Mouse (Mus musculus) splenic B cell, adult 2 months (primary cell): ENCODE measurements around the gene Rab7b.

Experiments
- DNase-seq: peaks from one replicate; pipeline ENCODE4 v3.0.0-alpha.2; 2011; ENCODE audit warnings: low read depth, low spot score
- H3K27me3 ChIP-seq: 2 replicates; pipeline ENCODE4 v1.6.1; 2012; ENCODE audit warnings: mild to moderate bottlenecking, low read length, moderate library complexity, mixed read lengths; ENCODE audit not compliant: control insufficient read depth, poor library complexity, insufficient read depth, severe bottlenecking
- H3K36me3 ChIP-seq: 2 replicates; pipeline ENCODE4 v1.6.1; 2012; ENCODE audit warnings: mild to moderate bottlenecking, low read length, moderate library complexity, mixed read lengths; ENCODE audit not compliant: control insufficient read depth, poor library complexity, insufficient read depth, severe bottlenecking

The Rab7b gene

GRCm38 (mm10) chr1:131761079-131761831 lies 72.8 kb downstream of the Rab7b start:
- no peaks in the 10 kb centered on the region for H3K27me3 ChIP-seq
- H3K36me3 ChIP-seq: no peaks in the 10 kb centered on the region
- no peak for DNase-seq

- no peaks in the 10 kb centered on the region for H3K36me3 ChIP-seq
- H3K27me3 ChIP-seq: no peaks in the 10 kb centered on the region
- DNase-seq: peak; percentile 9
Observed at GRCm38 (mm10) chr1:131763683-131764082, 75.2 kb downstream of the Rab7b start.

- no peak for DNase-seq
- no peaks in the 10 kb centered on the region for H3K36me3 ChIP-seq
- H3K27me3 ChIP-seq: no peaks in the 10 kb centered on the region
Observed at GRCm38 (mm10) chr1:131764581-131765338, 76.3 kb downstream of the Rab7b start.
